Mouse (Mus musculus) lung, embryonic 14.5 days (tissue): ENCODE measurements around the gene Nr1i3. TPM values are rescaled to one million over a fixed set of nuclear protein-coding genes. Genes with fewer than 3 reads are reported as not detected.
A peak's percentile ranks its signal among the peaks of the same experiment; 100 is the strongest.

ENCODE experiments used
- ATAC-seq: fragments of 200-750 bp; cut with Nextera tagmentation; 2 replicates; pipeline ENCODE4 v1.8.0; 2017; ENCODE audit warnings: mild to moderate bottlenecking, moderate TSS enrichment, moderate library complexity; ENCODE audit not compliant: insufficient read depth
- DNase-seq: peaks from one replicate; pipeline ENCODE4 v3.0.0-alpha.2; 2015
- H3K27ac ChIP-seq: fragments of 300-500 bp; sonication (generic); 2 replicates; pipeline ENCODE4 v1.5.1; 2014; ENCODE audit warnings: low read depth, mild to moderate bottlenecking, moderate library complexity
- H3K27me3 ChIP-seq: fragments of 300-500 bp; sonication (generic); 2 replicates; pipeline ENCODE4 v1.6.1; 2014; ENCODE audit warnings: low read length, control low read depth; ENCODE audit not compliant: insufficient read depth
- H3K36me3 ChIP-seq: fragments of 300-500 bp; sonication (generic); 2 replicates; pipeline ENCODE4 v1.6.1; 2014; ENCODE audit warnings: control low read depth; ENCODE audit not compliant: insufficient read depth
- H3K4me1 ChIP-seq: fragments of 300-500 bp; sonication (generic); 2 replicates; pipeline ENCODE4 v1.6.1; 2014; ENCODE audit warnings: antibody characterized with exemption, control low read depth; ENCODE audit not compliant: insufficient read depth
- H3K4me2 ChIP-seq: fragments of 300-500 bp; sonication (generic); 2 replicates; pipeline ENCODE4 v1.6.1; 2014; ENCODE audit warnings: mild to moderate bottlenecking
- H3K4me3 ChIP-seq: fragments of 300-500 bp; sonication (generic); 2 replicates; pipeline ENCODE4 v1.5.1; 2014; ENCODE audit warnings: low read depth, low read length
- H3K9ac ChIP-seq: fragments of 300-500 bp; sonication (generic); 2 replicates; pipeline ENCODE4 v1.6.1; 2014
- H3K9me3 ChIP-seq: fragments of 300-500 bp; sonication (generic); 2 replicates; pipeline ENCODE4 v1.6.1; 2016; ENCODE audit warnings: low read depth, low read length, control low read depth
- CTCF ChIP-seq: IDR thresholded peaks from 2 replicates; pipeline ENCODE4 v1.5.1; 2016; ENCODE audit warnings: antibody characterized with exemption, low read depth
- WGBS: fragments of 180-500 bp; shearing (Covaris S2); extraction: QIAGEN DNeasy Blood & Tissue Kit; methylation state at CpG from one replicate; pipeline ENCODE4 v1.1.7; 2014; 5-methylcytosine and 5-hydroxymethylcytosine counted together
- polyA plus RNA-seq: library from polyadenylated mRNA; unstranded; fragments of >200 nt; fragmentation: Nextera tagmentation; extraction: Ambion mirVana; gene quantifications from 2 replicates; pipeline ENCODE4 v1.2.1, GENCODE M21; 2014

Gene Nr1i3
- polyA plus RNA-seq, 1 experiment from 2014 or later, result 0.13 TPM

DNA sequence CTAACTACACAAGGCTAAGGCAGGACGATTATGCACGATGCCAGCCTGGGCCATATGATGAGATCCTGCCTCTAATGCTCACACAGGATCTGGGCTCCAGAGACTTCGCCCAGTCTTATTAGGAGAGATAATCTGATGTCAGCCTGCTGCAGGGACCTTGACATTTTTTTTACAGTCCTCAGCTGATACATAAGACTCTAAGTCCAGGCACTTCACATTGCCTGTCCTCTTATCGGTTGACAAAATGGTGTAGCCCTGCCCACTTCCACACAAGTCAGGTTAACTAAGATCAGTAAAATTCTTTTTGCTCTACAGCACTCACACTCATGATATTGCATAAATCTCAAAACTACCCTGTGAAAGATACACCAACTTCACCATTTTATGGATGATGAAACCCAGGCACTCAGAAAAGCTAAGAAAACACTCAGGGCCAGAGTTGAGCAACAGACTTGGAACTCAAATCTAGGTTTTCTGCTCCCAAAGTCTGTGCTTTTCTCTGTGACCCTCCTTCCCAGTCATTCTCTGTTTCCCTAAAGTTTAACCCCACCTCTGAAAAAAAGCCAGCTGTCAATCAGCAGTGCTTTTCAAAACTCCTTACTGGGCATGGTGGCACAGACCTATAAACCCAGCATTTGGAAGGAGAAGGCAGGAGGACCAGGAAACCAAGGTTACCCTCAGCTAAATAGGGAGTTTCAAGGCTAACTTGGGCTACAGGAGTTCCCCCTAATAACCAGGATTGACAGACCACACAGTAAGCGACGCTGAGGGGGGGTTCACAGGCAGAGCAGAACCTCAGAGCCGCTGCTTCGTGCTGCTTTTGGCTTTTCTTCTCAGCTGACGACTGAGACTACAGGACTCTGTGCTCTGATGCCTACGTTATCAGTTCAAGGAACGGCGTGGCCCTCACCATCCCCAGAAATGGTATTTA, 19.3 kb downstream of the Nr1i3 start:
- Histone ChIP-seq H3K27ac (no peak overlapping the region), H3K36me3 (peaks cover 47% of the 10 kb centered on the region), H3K27me3 (no peaks in the 10 kb centered on the region), H3K9me3 (no peaks in the 10 kb centered on the region), H3K4me2 (no peak overlapping the region), H3K4me1 (no peaks in the 10 kb centered on the region), H3K4me3 (no peak overlapping the region), H3K9ac (no peak overlapping the region)
- 78% methylated on average over 12 of the region's 12 CpGs for WGBS
- DNase-seq (no peak), ATAC-seq (no peak)
- TF ChIP-seq CTCF, result no peak

DNA sequence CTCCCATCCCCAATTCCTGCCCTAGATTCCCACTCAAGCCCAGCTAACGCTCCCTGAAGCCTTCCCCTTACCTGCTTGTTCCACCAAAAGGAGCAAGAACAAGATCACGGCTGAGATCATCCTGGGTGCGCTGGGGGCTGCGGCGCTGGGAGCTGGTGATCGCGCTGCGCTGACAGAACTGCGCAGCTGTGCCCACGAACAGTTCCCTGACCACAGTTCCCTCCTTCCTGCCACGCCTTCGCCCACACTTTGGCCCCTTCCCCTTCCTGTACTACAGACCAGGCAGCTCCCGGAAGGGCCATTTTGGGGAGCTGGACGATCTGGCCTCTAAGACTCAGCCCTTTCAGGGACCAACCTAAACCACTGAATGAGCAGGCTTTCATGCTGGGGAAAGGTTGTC, 20.4 kb downstream of the Nr1i3 start, which contains the start of gene Fcer1g:
Gene Fcer1g, minus strand, starts transcription at position 240 of the 400 bp plus-strand sequence.
- WGBS, result 87% methylated on average over 14 of the region's 14 CpGs
- Histone ChIP-seq H3K4me2 (no peak within 1 kb of the TSS), H3K9ac (no peak within 1 kb of the TSS), H3K4me1 (no peaks in the 10 kb centered on the region), H3K36me3 (peaks cover 58% of the 10 kb centered on the region), H3K4me3 (no peak within 1 kb of the TSS), H3K27me3 (no peaks in the 10 kb centered on the region), H3K27ac (no peak within 1 kb of the TSS), H3K9me3 (no peaks in the 10 kb centered on the region)
- DNase-seq, result no peak
- ATAC-seq, result no peak
- TF ChIP-seq CTCF, result no peak

DNA sequence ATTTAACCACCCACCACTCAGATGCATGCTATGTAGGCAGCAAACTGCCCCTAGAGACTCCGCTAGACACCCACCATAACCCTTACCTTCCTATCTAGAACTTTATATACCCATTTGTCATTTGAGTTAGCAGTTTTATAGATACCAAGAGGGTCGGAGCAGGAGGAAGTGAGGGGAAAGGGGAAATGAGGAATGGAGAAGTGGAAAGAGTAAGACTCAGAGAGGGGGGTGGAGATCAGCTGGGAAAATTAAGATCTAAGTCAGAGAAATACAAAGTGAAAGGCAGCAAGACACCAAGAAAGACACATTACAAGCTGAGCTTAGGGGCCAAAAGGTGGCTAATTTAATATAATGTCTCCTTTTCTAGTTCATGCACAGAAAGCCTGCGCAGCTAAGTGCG, 20.8 kb downstream of the Nr1i3 start:
- no peak for TF ChIP-seq CTCF
- Histone ChIP-seq H3K27me3 (no peaks in the 10 kb centered on the region), H3K4me2 (no peak overlapping the region), H3K4me3 (no peak overlapping the region), H3K36me3 (peaks cover 62% of the 10 kb centered on the region), H3K9ac (no peak overlapping the region), H3K9me3 (no peaks in the 10 kb centered on the region), H3K4me1 (no peaks in the 10 kb centered on the region), H3K27ac (no peak overlapping the region)
- WGBS, result 84% methylated on average over 4 of the region's 4 CpGs
- ATAC-seq (no peak), DNase-seq (no peak)

DNA sequence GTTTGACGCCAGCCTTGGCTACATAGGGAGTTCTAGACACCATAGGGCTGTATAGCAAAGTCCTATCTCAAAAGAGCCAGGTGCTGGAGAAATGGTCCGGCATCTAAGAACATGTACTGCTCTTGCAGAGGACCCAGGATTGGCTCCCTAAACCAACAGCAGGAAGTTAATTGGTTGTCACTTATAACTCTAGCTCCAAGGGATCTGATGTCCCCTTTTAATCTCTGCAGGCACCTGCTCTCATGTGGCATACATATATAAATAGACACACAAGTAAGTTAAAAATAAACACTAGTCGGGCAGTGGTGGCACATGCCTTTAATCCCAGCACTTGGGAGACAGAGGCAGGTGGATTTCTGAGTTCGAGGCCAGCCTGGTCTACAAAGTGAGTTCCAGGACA, 22.0 kb downstream of the Nr1i3 start:
- no peaks in the 10 kb centered on the region for H3K9me3 ChIP-seq
- H3K9ac ChIP-seq, result no peak overlapping the region
- no peaks in the 10 kb centered on the region for H3K27me3 ChIP-seq
- H3K36me3 ChIP-seq, result peaks cover 74% of the 10 kb centered on the region
- no peak overlapping the region for H3K4me2 ChIP-seq
- no peak overlapping the region for H3K4me3 ChIP-seq
- H3K4me1 ChIP-seq, result no peaks in the 10 kb centered on the region
- ATAC-seq, result no peak
- DNase-seq, result no peak
- H3K27ac ChIP-seq, result no peak overlapping the region
- WGBS, result 76% methylated on average over 3 of the region's 4 CpGs
- TF ChIP-seq CTCF, result no peak

DNA sequence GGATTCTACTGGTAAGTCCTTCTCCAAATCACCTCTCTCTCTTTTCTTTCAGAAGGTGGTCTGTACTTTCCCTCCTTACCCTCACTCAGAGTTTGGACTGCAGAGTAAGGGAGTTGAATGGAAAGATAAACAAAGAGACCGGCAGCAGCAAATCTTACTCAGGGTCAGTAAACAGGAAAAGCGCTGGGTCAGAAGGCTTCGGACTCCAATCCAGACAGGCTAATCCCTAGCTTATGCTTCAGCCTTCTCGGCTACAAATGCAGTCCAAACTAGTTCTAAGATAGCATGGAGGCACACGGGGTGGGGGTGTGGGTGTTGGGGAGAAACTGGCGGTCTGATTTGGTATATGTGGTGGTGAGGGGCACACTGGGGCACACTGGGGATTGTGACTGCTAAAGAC, 23.7 kb downstream of the Nr1i3 start:
- 75% methylated on average over 6 of the region's 6 CpGs for WGBS
- H3K36me3 ChIP-seq, result peaks cover 90% of the 10 kb centered on the region

DNA sequence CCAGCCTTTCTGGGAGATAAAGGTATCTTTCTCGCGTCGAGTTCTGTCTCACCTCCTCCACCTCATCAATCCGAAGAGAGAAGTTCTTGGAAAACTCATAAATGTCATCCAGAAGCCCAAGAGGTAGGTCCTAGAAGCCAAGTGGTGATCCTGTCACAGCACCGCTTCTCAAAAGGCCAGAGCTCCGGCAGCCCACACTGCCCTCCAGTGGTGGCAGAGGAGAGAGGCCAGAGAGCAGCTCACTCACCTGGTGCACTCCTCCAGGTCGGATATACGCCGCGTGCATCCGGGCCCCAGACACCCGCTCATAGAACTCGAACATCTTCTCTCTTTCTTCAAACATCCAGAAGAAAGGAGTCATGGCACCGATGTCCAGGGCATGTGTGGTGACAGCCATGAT, 24.7 kb downstream of the Nr1i3 start:
- no peaks in the 10 kb centered on the region for H3K27me3 ChIP-seq
- no peak overlapping the region for H3K4me3 ChIP-seq
- H3K27ac ChIP-seq, result no peak overlapping the region
- DNase-seq (peak; percentile 76), ATAC-seq (no peak)
- H3K36me3 ChIP-seq, result peaks cover 99% of the 10 kb centered on the region
- no peaks in the 10 kb centered on the region for H3K9me3 ChIP-seq
- no peak overlapping the region for H3K4me2 ChIP-seq
- peak; percentile 83 for TF ChIP-seq CTCF
- WGBS, result 70% methylated on average over 14 of the region's 14 CpGs
- H3K9ac ChIP-seq, result no peak overlapping the region
- no peaks in the 10 kb centered on the region for H3K4me1 ChIP-seq

More for the DNA sequence above, 23.7 kb downstream of the Nr1i3 start:
- H3K4me2 ChIP-seq, result no peak overlapping the region
- no peaks in the 10 kb centered on the region for H3K27me3 ChIP-seq
- no peak overlapping the region for H3K4me3 ChIP-seq
- ATAC-seq, result no peak
- no peaks in the 10 kb centered on the region for H3K9me3 ChIP-seq
- no peaks in the 10 kb centered on the region for H3K4me1 ChIP-seq
- no peak for TF ChIP-seq CTCF
- DNase-seq, result no peak
- no peak overlapping the region for H3K27ac ChIP-seq
- no peak overlapping the region for H3K9ac ChIP-seq

DNA sequence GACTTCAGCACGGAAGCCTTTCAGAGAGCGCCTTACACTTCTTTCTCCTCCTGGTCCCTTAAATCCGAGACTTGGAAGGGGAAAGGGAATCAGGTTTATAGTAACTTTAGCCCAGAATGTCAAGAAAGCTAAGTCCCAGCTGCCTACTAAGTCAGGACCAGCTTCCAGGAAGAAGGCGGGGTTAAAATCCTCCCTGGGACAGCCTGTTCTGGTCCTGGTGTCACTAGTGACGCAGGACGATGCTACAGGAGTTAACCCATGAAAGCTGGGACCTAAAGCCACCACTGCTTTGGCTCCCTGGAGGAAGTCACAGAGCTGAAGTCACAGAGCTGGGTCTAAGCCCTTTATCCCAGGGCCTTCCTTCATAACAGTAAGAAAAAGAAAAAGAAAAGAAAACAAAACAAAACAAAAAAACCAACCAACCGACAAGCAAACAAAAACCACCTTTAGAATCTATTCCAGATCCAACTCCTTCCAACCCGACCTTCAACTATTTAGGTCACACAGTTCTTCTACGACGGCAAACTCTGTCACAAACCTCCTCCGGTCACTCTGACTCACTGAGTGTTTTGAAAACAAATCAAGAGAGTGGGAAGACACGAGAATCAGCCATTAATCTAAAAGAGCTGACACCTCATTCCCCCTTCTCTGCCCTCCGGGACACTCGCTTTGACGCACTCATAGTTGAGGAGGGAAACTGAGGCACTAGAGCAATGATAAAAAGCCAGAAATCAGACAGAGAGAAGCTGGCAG, 26.4 kb downstream of the Nr1i3 start:
- H3K27ac ChIP-seq, result no peak overlapping the region
- no peak for TF ChIP-seq CTCF

More for the DNA sequence above, 26.4 kb downstream of the Nr1i3 start:
- no peak for ATAC-seq
- WGBS, result 65% methylated on average over 15 of the region's 15 CpGs
- H3K4me1 ChIP-seq, result no peaks in the 10 kb centered on the region
- no peaks in the 10 kb centered on the region for H3K9me3 ChIP-seq
- peak; percentile 23 for DNase-seq
- H3K9ac ChIP-seq, result no peak overlapping the region
- peaks cover 98% of the 10 kb centered on the region for H3K36me3 ChIP-seq
- no peak overlapping the region for H3K4me2 ChIP-seq
- H3K27me3 ChIP-seq, result no peaks in the 10 kb centered on the region
- H3K4me3 ChIP-seq, result no peak overlapping the region
